Mouse (Mus musculus): ENCODE results near the gene Npepl1. TPM values are rescaled to one million over a fixed set of nuclear protein-coding genes. Genes with fewer than 3 reads are reported as not detected.
A peak's percentile ranks its signal among the peaks of the same experiment; 100 is the strongest.

Npepl1 gene
- total RNA-seq, 2 experiments from 2014 or later = 71.2 to 75.8 TPM

DNA sequence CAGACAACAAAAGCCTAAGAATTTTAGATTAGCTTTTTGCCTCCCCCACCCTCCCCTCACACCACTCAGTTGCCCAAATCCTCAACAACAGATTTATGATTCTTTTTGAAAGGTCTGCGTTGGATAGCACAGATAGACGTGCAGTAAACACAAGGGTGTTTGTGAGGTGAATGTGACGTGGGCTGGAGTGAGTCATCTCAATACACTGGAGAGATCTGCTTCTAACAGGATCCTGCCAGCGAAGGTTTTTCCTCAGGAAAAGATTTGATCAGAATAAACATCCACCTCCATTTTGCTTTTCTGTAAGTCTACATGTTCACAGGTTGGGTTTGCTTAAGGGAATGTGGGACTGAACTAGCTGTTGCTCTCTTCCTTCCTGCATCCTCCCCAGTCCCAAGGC lies 6.6 kb upstream of the Npepl1 start:
- intact Hi-C loops (cut with DNase I) = no loop called here
- DNase-seq = no peak

- DNase-seq = no peak
- intact Hi-C loops (cut with DNase I) = no loop called here
Observed at GRCm38 (mm10) chr2:174107375-174107774, 2.8 kb upstream of the Npepl1 start.

DNA sequence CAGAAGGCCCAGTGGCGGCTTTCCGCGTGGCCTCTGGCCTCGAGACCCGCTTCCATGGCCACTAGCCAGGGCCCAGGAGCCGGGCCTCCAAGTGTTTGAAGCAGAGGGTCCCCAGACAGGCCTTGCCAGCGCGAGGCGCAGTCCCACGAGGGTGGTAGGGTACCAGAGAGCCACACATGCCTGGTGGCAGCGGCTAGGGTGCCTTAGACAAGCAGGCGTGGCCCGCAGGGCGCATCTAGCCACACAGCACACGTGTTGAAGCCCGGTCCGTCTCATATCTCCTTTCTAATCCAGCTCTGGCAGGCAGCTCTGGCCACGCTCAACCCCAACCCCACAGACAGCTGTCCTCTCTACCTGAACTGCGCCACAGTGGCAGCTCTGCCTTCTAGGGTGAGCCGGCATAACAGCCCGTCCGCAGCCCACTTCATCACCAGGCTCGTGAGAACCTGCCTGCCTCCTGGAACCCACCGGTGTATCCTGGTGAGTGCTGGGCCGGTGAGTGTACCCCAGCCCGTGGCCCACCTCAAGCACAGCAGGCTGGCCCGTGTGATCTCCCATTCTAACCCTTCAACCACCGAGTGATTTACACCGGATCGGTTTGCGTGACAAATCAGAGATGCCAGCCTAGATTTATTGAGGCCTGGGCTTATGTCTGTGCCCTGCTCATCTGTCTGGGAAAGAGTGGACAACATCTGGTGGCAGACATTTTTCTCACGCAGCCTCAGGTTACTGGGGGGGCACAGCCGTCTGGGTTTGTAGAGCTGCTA lies 817 bp downstream of the Npepl1 start:
- DNase-seq = no peak
- intact Hi-C loops (cut with DNase I) = loop anchor here (1.0 to 5.0 kb wide), 2 partner anchors 35 to 454 kb away; partner anchors contain the start of genes Rab22a and Stx16

GRCm38 (mm10) chr2:174112931-174113330 lies 2.8 kb downstream of the Npepl1 start:
- intact Hi-C loops (cut with DNase I) = loop anchor here (5.0 kb wide), 1 partner anchor 456 kb away; the partner anchor contains the start of gene Rab22a

GRCm38 (mm10) chr2:174114148-174114864 lies 4.2 kb downstream of the Npepl1 start:
- intact Hi-C loops (cut with DNase I) = loop anchor here (5.0 kb wide), 1 partner anchor 457 kb away; the partner anchor contains the start of gene Rab22a
- DNase-seq = peak; percentile 22 to 44

More at GRCm38 (mm10) chr2:174112931-174113330, 2.8 kb downstream of the Npepl1 start:
- DNase-seq = no peak

DNA sequence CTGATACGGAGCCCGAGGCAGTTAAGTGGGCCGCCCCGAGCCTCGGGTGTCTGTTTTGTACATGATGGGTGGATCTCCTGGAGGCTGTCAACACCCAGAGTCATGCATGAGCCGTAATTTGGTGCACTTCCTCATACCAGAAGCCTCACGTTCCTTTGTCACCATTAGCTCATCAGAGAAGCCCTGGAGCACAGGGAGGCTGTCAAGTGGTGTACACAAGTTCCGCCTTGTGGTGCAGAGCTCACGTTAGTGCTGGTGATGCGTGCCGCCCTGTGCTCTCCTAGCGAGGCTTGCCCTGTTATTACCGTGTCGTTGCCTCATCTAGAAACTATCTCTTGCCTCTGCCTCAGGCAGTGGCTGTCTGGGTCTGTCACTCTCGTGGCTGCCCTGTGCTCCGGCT lies 6.8 kb downstream of the Npepl1 start:
- intact Hi-C loops (cut with DNase I) = no loop called here
- DNase-seq = no peak

- no peak for DNase-seq
- intact Hi-C loops (cut with DNase I) = no loop called here
Observed at GRCm38 (mm10) chr2:174118141-174118540, 8.0 kb downstream of the Npepl1 start.

GRCm38 (mm10) chr2:174119259-174119658 lies 9.1 kb downstream of the Npepl1 start:
- intact Hi-C loops (cut with DNase I) = no loop called here
- DNase-seq = no peak

GRCm38 (mm10) chr2:174120631-174121030 lies 10.5 kb downstream of the Npepl1 start:
- intact Hi-C loops (cut with DNase I) = no loop called here

DNA sequence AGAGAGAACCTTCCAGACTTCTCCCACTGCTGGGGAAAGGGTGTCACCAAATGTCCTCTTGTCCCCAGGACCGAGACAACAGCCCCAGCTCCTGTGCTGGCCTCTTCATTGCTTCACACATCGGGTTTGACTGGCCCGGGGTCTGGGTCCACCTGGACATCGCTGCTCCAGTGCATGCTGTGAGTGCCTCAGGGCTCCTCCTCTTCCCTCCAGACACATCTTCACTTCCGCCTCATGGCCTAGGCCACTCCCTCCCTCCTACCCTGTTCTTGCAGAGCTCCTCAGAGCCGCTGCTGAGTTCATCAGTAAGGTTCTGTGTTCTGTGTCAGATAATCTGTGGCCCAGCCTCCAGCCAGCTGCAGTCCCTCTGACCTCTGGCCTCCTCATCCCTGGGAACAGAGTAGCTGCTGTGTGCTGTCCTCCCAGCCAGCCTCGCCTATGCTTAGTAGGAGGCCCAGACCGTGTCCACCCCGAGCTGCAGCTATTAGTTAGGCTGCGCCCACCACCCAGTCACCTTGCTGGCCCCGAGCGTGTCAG lies 11.3 kb downstream of the Npepl1 start:
- intact Hi-C loops (cut with DNase I) = no loop called here
- DNase-seq = no peak

More at GRCm38 (mm10) chr2:174120631-174121030, 10.5 kb downstream of the Npepl1 start:
- no peak for DNase-seq

- intact Hi-C loops (cut with DNase I) = no loop called here
- no peak for DNase-seq
Observed at GRCm38 (mm10) chr2:174122331-174122730, 12.2 kb downstream of the Npepl1 start.

DNA sequence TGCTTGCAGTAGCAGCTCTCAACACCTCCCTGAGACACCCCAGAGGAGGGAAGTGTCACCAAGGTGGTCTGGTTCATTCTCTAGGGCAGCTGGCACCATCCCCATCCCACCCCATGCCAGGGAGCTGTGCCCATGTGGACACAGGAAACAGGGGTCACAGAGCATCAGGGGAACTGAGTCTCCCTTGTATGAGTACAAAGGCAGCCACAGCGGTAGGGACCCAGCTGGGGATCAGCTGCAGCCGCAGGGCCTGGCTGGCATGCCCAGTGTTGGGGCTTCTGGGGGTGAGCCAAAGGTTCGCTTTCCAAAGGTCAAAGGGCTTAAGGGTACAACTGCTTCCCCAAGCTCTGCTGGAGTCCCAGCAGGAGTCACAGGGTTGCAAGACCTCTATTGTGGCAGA lies 13.6 kb downstream of the Npepl1 start:
- DNase-seq = no peak
- intact Hi-C loops (cut with DNase I) = no loop called here

DNA sequence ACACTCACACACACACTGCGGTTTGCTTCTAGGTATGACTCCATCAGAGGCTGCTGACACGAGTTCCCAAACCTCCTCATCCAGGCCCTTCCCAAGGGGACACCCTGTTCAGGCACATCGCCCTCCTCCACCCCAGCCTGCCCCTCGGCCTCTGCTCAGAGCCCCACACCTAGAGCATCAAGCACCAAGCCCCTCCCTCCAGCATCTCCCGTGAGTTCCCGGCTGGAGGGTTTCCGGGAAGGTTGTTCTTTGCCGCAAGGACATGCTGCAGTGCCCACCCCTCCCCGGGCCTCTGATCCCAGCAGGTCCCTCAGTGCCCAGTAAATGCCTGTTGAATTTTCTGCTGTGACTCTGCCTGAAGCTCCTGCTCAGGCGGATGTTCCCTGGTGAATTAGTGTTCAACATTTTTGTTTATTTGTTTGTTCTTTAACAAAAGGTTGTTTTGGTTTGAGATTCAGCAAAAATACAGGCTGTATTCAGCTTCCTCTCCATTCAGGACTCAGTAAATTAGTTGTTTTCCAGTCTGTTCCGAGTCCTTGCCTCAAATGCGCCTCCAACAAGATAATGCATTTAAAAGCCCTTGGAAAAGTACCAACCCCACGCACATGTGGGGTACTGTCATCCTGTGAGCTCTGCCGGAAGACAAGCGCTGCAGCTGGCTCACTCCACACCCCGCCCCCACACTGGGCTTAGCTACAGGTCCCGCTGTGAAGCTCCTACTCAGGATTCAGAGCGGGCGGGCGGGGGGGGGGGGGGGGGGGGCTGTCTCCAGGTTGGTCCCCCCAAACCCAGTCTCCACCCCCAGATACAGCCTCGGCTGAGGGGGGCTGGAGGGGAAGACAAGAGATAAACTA lies 16.6 kb downstream of the Npepl1 start:
- no peak for DNase-seq
- intact Hi-C loops (cut with DNase I) = no loop called here

DNA sequence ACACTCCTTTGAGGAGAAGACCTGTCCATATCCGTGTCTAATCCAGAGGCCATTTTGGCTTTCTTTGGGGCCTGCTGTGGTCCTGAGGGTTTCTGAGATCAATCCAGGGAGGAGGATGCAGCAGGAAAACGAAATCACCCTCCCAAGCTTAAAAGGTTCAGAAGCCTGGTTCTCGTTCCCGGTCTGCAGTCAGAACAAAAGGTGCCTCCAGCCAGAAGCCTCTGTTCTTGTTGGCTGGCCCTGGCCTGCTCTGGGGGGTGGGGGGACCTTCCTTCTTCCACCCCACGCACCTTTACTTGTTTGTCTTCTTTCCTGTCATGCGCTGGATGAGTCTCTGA lies 17.2 kb downstream of the Npepl1 start:
- intact Hi-C loops (cut with DNase I) = no loop called here

GRCm38 (mm10) chr2:174128926-174129325 lies 18.8 kb downstream of the Npepl1 start:
- no peak for DNase-seq
- intact Hi-C loops (cut with DNase I) = no loop called here

More for the DNA sequence above, 17.2 kb downstream of the Npepl1 start:
- no peak for DNase-seq

GRCm38 (mm10) chr2:174130468-174131097 lies 20.4 kb downstream of the Npepl1 start:
- no peak for DNase-seq
- intact Hi-C loops (cut with DNase I) = no loop called here

DNA sequence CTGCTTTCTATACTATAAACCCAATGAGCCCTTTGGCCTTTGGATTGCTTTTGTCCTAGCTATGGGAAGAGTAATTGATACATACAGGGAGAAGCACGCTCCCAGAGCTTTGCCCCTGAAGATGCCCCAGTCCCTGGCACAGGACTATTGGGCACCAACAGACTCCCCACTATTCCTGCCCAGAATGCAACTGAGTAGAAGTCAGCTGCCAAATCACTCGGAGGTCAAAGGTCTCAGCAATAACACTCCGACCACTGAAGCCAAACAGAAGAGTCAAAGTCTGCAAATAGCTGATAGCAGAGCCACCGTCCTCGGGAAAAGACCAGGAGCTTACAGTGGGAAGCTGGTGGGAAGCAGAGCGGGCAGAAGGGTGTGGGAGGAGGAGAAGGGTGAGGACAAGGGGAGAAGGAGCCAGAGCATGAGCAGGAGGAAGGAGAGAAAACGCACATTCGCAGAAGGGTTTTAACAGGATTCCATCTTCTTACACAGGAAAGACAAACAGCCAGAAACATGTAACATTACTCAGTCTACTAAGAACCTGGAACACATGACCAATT lies 22.3 kb downstream of the Npepl1 start:
- intact Hi-C loops (cut with DNase I) = no loop called here
- DNase-seq = no peak

DNA sequence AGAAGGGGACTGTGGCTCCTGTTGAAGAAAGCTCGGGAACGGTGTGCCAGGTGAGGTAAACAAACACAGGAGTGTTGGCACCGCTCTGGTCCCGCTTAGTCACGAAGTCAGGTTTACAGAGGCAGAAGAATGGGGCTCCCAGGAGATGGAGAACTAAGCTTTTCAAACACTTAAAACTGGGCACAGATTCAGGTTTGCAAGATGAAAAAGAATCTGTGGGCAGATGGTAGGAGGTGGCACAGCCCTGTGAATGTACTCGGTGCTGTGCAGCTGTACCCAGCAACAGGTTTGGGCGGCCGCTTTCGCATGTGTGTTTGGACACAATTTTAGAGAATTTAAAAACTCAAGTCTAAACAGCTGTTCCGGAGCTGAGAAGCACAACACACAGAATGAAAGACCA lies 48.9 kb downstream of the Npepl1 start:
- intact Hi-C loops (cut with DNase I) = no loop called here
- DNase-seq = no peak

- intact Hi-C loops (cut with DNase I) = no loop called here
- DNase-seq = no peak
Observed at GRCm38 (mm10) chr2:174160461-174160860, 50.3 kb downstream of the Npepl1 start.

Measured in heart, postnatal 36 days (tissue).